Mouse (Mus musculus): ENCODE data around the gene Slc35b2. TPM values are rescaled to one million over a fixed set of nuclear protein-coding genes. Genes with fewer than 3 reads are reported as not detected.

Slc35b2 gene
- total RNA-seq, 2 experiments from 2014 or later, result 36.1 to 38.7 TPM

- no peak for DNase-seq (ENCODE audit: extremely low spot score in 1 of 2, low spot score in 1 of 2)
Measured at GRCm38 (mm10) chr17:45559732-45560525, 3.7 kb upstream of the Slc35b2 start.

DNA sequence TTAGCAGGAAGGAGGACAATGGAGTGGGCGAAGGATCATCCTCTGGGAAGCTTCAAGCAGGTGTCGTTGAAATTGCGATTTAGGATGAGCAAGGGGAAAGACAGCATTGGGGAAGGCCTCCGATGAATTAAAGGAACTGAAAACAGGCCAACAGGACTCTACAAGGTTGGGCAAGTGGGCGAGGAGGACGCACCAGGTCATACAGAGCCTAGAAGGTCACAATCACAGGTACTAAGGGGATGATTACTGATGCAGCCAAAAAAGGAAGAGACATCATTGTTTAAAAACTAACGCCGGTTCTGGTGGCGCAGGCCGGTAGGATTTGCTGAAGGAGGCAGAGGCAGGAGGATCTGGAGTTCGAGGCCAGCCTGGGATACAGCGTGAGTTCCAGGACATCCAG lies 458 bp upstream of the Slc35b2 start:
- DNase-seq (ENCODE audit: extremely low spot score in 1 of 2, low spot score in 1 of 2), result no peak

DNA sequence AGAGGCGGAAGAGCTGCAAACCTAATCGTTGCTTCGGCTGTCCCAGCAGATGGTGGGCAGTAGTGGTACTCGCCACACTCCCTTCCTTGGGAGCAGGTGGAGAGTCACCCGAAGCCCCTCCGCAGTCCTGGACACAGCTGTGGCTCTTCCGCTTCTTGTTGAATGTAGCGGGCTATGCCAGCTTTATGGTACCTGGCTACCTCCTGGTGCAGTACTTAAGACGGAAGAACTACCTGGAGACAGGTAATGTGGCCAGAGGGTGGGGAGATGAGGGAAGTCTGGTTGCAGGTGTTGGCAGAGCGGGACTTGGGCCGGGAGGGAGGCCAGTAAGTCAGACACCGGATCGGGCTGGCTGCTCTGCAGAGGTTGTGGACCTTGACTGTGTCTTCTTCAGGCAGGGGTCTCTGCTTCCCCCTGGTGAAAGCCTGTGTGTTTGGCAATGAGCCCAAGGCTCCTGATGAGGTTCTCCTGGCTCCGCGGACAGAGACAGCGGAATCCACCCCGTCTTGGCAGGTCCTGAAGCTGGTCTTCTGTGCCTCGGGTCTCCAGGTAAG lies 934 bp downstream of the Slc35b2 start:
- DNase-seq (ENCODE audit: extremely low spot score in 1 of 2, low spot score in 1 of 2), result no peak

DNA sequence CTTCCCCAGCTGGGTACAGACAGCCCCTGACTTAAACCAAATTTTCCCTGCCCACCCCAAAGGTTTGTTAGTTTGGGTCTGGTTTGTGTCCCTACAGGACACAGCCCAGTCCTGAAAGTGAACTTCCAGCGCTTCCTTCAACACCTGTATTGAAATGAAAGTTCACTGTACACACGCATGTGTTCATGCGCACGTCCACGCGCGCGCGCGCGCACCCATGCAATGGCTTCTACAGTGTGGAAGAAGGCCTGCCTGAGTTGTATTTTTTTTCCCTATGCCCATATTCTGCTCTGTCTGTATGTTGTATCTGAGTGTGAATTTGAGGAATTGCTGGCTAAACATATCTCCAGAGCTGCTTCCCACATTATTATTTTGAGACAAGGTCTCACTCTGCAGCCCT lies 1.4 kb downstream of the Slc35b2 start:
- no peak for DNase-seq (ENCODE audit: extremely low spot score in 1 of 2, low spot score in 1 of 2)

GRCm38 (mm10) chr17:45566031-45566359 lies 2.3 kb downstream of the Slc35b2 start:
- no peak for DNase-seq (ENCODE audit: extremely low spot score in 1 of 2, low spot score in 1 of 2)

- no peak for DNase-seq (ENCODE audit: extremely low spot score in 1 of 2, low spot score in 1 of 2)
Measured at GRCm38 (mm10) chr17:45566360-45567161, 2.9 kb downstream of the Slc35b2 start.

DNA sequence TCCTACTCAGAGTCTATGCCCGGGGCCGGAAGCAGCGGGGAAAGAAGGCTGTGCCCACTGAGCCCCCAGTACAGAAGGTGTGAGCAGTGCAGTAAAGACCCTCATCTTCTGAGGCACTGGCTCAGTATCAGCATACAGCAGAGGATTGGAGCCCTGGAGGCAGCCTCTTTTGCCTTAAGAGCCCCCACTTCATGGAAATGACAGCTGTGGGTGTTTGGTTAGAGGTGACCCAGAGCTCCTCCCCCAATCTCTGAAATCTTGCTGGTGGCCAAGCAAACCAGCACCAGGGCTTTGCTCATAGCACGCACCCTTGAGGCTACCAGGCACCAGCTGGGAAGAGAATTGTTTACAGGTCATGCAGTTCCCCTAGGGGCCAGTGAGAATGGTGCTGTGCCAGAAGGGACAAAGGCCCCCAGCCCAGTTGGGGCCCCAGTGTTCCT lies 3.5 kb downstream of the Slc35b2 start:
- DNase-seq (ENCODE audit: extremely low spot score in 1 of 2, low spot score in 1 of 2), result no peak

DNA sequence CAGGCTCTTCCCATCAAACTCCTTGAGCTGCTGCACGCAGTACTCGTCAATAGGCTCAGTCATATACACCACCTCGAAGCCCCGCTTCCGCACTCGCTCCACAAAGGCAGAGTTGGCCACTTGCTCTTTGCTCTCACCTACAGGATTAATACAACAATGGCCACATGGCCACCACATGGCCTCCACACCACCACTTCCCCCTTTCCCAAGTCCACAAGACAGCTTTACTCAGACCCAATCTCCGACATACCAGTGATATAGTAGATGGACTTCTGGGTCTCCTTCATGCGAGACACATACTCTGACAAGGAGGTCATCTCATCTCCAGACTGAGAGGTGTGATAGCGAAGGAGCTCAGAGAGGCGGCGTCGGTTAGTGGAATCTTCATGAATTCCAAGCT lies 5.3 kb downstream of the Slc35b2 start:
- no peak for DNase-seq (ENCODE audit: extremely low spot score in 1 of 2, low spot score in 1 of 2)

DNA sequence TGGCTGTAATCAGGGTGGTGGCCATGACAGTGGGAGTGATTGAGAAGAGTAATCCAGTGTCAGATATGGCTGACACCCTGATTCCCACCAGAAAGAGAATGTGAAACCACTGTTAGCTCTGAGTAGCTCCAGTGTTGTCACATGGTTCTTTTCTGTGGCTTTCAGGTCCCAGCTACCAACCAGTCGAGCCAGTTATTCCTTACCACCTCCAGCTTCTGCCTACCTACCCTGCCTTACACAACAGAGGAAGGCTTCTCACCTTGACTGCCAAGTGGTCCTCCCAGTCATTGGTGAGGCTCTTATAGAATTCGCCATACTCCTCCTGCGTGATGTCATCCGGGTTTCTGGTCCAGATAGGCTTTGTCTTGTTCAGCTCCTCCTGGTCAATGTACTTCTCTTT lies 6.3 kb downstream of the Slc35b2 start:
- no peak for DNase-seq (ENCODE audit: extremely low spot score in 1 of 2, low spot score in 1 of 2)

DNA sequence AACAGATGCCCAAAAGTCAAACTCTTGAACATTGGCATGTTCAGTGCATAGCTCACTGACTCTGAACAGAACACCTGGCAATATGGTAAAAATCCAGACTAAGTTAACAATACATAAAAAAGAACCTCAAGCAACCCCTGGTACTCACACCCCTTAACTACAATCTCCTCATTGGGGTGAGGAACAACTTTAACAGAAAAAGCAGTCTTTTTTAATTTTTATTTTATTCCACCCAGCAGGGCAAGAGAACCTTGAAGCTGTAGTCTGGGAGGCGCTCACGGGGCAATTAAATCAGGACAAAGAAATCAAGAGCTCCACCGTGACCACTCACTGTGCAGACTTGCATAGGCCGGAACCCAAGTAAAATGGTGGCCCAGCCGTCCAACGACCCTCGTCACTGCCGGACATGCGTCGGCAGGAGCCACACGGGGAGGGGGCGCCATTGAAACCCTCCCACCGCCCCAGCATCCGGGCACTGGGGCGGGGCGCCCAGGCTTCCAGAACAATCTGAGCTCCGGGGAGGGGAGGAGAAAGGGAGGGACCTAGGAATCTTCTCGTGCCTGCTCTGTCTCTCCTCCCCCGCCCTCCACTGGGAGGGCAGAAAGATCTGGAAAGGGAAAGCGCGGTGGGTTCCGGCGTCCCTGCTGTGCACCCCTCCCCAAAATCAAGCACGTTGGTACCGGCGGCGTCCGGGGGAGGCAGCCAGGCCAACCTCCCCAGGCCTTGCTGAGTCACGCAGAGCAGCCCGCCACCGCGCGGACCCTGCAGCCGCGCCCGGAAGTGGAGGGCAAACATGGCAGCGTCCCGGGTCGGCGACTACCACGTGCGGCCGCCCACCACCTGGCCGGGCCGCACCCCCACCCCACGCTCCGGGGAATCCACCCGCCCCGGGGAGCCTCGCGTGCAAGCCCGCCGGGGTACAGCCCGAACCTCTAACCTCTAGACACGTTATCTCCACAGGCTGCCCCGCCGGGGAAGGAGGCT lies 8.7 kb downstream of the Slc35b2 start:
- DNase-seq (ENCODE audit: extremely low spot score in 1 of 2, low spot score in 1 of 2), result peak; percentile 55 to 67

DNA sequence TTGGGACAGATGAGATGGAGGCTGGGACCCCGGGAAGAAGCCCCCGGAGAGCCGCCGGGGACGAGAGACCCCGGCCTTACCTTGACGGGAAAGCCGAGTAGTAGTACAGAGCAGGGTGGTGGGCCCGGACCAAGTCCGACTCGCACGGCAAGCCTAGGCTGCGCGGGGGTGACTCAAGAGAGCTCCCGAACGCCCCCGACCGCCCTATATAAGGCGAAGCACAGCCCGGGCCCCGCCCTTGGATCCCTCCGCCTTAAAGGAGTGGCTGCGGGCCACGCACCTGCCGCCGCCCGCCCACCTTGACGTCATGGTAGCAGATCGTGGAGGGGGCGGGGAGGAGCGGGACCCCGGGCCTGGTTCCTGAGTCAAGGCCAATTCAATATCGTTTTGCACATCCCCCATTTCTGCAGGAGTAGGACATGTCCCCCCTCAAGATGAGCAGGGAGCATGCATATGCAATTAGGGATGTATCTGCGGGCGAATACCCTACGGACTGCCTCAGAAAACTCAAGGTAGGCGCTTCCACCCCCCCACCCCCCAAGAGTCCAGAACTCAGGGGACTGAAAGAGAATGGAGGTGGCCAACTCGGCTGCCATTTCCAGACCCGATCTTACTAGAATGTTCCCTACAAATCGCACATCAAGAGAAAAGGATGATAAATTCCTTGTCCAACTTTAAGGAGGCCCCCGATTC lies 9.6 kb downstream of the Slc35b2 start, which contains the start of gene Hsp90ab1:
TSS of gene Hsp90ab1 (minus strand) at position 185 of the 693 bp plus-strand sequence.
- DNase-seq (ENCODE audit: extremely low spot score in 1 of 2, low spot score in 1 of 2), result peak; percentile 98 to 99

DNA sequence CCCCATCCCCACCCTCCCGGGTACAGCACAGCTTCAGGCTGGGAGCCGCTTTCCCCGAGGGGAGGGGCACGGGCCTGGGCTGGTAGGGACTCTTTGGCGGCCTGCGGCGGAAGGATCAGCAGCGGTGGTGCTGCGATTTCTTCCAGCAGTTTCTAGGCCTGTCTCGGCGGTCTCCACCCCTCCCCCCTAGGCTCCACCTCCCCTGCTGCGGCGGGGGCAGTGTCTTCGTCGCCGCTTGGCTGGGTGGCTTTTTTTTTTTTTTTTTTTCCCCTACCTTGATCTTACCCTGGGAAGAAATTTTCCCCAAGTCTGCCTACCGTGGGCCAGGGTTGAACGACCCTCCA lies 10.1 kb downstream of the Slc35b2 start:
- peak; percentile 97 for DNase-seq (ENCODE audit: extremely low spot score in 1 of 2, low spot score in 1 of 2)

DNA sequence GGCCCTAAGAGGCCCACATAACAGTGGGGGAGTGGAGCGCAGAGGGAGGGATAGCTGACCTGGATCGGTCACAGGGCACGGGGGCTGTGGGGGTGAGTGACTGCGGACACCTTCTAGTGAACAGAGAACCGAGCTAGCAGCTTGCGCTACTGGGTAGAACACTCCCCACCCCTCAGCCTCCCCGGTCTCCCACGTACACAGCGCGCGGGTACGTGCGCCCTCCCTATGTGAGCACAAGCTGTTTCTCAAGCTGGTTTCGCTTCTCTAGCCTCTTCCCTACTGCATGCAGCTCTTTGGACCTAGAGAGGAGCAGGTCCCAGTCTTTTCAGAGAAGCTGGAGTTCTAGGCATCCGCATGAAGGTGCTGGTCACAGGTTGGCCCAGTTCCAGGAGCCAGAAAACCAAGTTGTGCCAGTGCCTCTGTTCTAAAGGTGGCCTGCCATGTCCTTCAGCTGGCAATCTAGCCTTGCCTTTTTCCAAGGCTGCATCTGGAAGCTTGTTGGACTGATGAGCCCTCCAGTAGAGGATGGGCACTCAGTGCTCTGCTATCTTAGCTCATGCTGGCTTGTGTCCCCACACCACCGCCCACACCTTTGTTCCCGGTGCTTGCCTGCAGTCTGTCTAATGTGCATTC lies 10.6 kb downstream of the Slc35b2 start:
- peak; percentile 63 to 80 for DNase-seq (ENCODE audit: extremely low spot score in 1 of 2, low spot score in 1 of 2)

- no peak for DNase-seq (ENCODE audit: extremely low spot score in 1 of 2, low spot score in 1 of 2)
Measured at GRCm38 (mm10) chr17:45575123-45575897, 11.6 kb downstream of the Slc35b2 start.

- DNase-seq (ENCODE audit: extremely low spot score in 1 of 2, low spot score in 1 of 2), result no peak
Measured at GRCm38 (mm10) chr17:45578242-45578641, 14.6 kb downstream of the Slc35b2 start.

DNA sequence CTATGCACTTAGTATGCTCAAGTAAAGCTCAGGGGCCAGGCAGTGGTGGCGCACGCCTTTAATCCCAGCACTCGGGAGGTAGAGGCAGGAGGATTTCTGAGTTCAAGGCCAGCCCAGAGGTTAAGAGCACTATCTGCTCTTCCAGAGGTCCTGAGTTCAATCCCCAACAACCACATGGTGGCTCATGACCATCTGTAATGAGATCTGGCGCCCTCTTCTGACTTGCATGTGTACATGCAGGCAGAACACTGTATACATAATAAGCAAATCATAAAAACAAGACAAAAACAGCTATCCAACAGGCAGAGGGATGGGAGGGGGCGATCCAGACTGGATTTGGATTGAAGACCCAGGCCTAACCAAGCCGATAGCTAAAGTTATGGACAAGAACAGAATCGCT lies 15.2 kb downstream of the Slc35b2 start:
- no peak for DNase-seq (ENCODE audit: extremely low spot score in 1 of 2, low spot score in 1 of 2)

- no peak for DNase-seq (ENCODE audit: extremely low spot score in 1 of 2, low spot score in 1 of 2)
Measured at GRCm38 (mm10) chr17:45579554-45579953, 15.9 kb downstream of the Slc35b2 start.

- no peak for DNase-seq (ENCODE audit: extremely low spot score in 1 of 2, low spot score in 1 of 2)
Measured at GRCm38 (mm10) chr17:45580958-45581477, 17.3 kb downstream of the Slc35b2 start.

Measured in layer of hippocampus, postnatal 25 days (tissue).